Mouse (Mus musculus): ENCODE measurements at regions not wholly inside any gene's neighbourhood (a gene's known extent, or its start where the extent isn't known, plus 50 kb on each side); places are given as distances from the start of the nearest gene placed in this dataset.
A peak's percentile ranks its signal among the peaks of the same experiment; 100 is the strongest.

GRCm38 (mm10) chr12:80005227-80005919 is 107.4 kb downstream of the Zfp36l1 start:
- H3K4me1 ChIP-seq (ENCODE audit: control insufficient read depth, insufficient read depth, low read length): peaks cover 55% of the 10 kb centered on the region
- H3K27ac ChIP-seq (ENCODE audit: insufficient read depth, low read depth, low read length): no peak overlapping the region
- TF ChIP-seq POLR2A (IDR thresholded peaks at IDR 0.05; ENCODE audit: borderline replicate concordance, low read depth, low read length): no peak
- TF ChIP-seq CTCF (IDR thresholded peaks at IDR 0.05; ENCODE audit: low read depth, low read length): no peak
- H3K4me3 ChIP-seq (ENCODE audit: insufficient read depth, low read length): no peak overlapping the region

- no peak overlapping the region for H3K4me3 ChIP-seq (ENCODE audit: insufficient read depth, low read length)
- H3K27ac ChIP-seq (ENCODE audit: insufficient read depth, low read depth, low read length): no peak overlapping the region
- peaks cover 51% of the 10 kb centered on the region for H3K4me1 ChIP-seq (ENCODE audit: control insufficient read depth, insufficient read depth, low read length)
- TF ChIP-seq POLR2A (IDR thresholded peaks at IDR 0.05; ENCODE audit: borderline replicate concordance, low read depth, low read length) (no peak), CTCF (IDR thresholded peaks at IDR 0.05; ENCODE audit: low read depth, low read length) (no peak)
Observed at GRCm38 (mm10) chr12:80004575-80004974, 108.2 kb downstream of the Zfp36l1 start.

- H3K4me1 ChIP-seq (ENCODE audit: control insufficient read depth, insufficient read depth, low read length): peaks cover 58% of the 10 kb centered on the region
- no peak overlapping the region for H3K27ac ChIP-seq (ENCODE audit: insufficient read depth, low read depth, low read length)
- TF ChIP-seq POLR2A (IDR thresholded peaks at IDR 0.05; ENCODE audit: borderline replicate concordance, low read depth, low read length) (no peak), CTCF (IDR thresholded peaks at IDR 0.05; ENCODE audit: low read depth, low read length) (no peak)
- H3K4me3 ChIP-seq (ENCODE audit: insufficient read depth, low read length): no peak overlapping the region
Observed at GRCm38 (mm10) chr12:80003486-80003885, 109.3 kb downstream of the Zfp36l1 start.

GRCm38 (mm10) chr12:80002474-80003125 is 110.2 kb downstream of the Zfp36l1 start:
- TF ChIP-seq POLR2A (IDR thresholded peaks at IDR 0.05; ENCODE audit: borderline replicate concordance, low read depth, low read length) (no peak), CTCF (IDR thresholded peaks at IDR 0.05; ENCODE audit: low read depth, low read length) (no peak)
- peak overlapping the region; percentile 86 for H3K27ac ChIP-seq (ENCODE audit: insufficient read depth, low read depth, low read length)
- peaks cover 64% of the 10 kb centered on the region for H3K4me1 ChIP-seq (ENCODE audit: control insufficient read depth, insufficient read depth, low read length)
- no peak overlapping the region for H3K4me3 ChIP-seq (ENCODE audit: insufficient read depth, low read length)

GRCm38 (mm10) chr12:80001794-80002193 is 111.0 kb downstream of the Zfp36l1 start:
- TF ChIP-seq POLR2A (IDR thresholded peaks at IDR 0.05; ENCODE audit: borderline replicate concordance, low read depth, low read length) (no peak), CTCF (IDR thresholded peaks at IDR 0.05; ENCODE audit: low read depth, low read length) (no peak)
- H3K4me3 ChIP-seq (ENCODE audit: insufficient read depth, low read length): no peak overlapping the region
- H3K27ac ChIP-seq (ENCODE audit: insufficient read depth, low read depth, low read length): peak overlapping the region; percentile 86
- H3K4me1 ChIP-seq (ENCODE audit: control insufficient read depth, insufficient read depth, low read length): peaks cover 66% of the 10 kb centered on the region

GRCm38 (mm10) chr12:79999868-80000370 is 112.9 kb downstream of the Zfp36l1 start:
- H3K4me1 ChIP-seq (ENCODE audit: control insufficient read depth, insufficient read depth, low read length): peaks cover 56% of the 10 kb centered on the region
- no peak overlapping the region for H3K4me3 ChIP-seq (ENCODE audit: insufficient read depth, low read length)
- H3K27ac ChIP-seq (ENCODE audit: insufficient read depth, low read depth, low read length): no peak overlapping the region

GRCm38 (mm10) chr12:79998788-79999187 is 114.0 kb downstream of the Zfp36l1 start:
- no peak overlapping the region for H3K4me3 ChIP-seq (ENCODE audit: insufficient read depth, low read length)
- no peak for TF ChIP-seq CTCF (IDR thresholded peaks at IDR 0.05; ENCODE audit: low read depth, low read length)
- TF ChIP-seq POLR2A (IDR thresholded peaks at IDR 0.05; ENCODE audit: borderline replicate concordance, low read depth, low read length): no peak
- H3K4me1 ChIP-seq (ENCODE audit: control insufficient read depth, insufficient read depth, low read length): peaks cover 50% of the 10 kb centered on the region
- peak overlapping the region; percentile 60 for H3K27ac ChIP-seq (ENCODE audit: insufficient read depth, low read depth, low read length)

More at GRCm38 (mm10) chr12:79999868-80000370, 112.9 kb downstream of the Zfp36l1 start:
- TF ChIP-seq CTCF (IDR thresholded peaks at IDR 0.05; ENCODE audit: low read depth, low read length) (no peak), POLR2A (IDR thresholded peaks at IDR 0.05; ENCODE audit: borderline replicate concordance, low read depth, low read length) (no peak)

GRCm38 (mm10) chr12:79998339-79998738 is 114.5 kb downstream of the Zfp36l1 start:
- TF ChIP-seq POLR2A (IDR thresholded peaks at IDR 0.05; ENCODE audit: borderline replicate concordance, low read depth, low read length) (no peak), CTCF (IDR thresholded peaks at IDR 0.05; ENCODE audit: low read depth, low read length) (no peak)
- peak overlapping the region; percentile 49; the same call in 1 of the 2 replicates for H3K27ac ChIP-seq (ENCODE audit: insufficient read depth, low read depth, low read length)
- H3K4me1 ChIP-seq (ENCODE audit: control insufficient read depth, insufficient read depth, low read length): peaks cover 49% of the 10 kb centered on the region
- no peak overlapping the region for H3K4me3 ChIP-seq (ENCODE audit: insufficient read depth, low read length)

GRCm38 (mm10) chr12:79997201-79997600 is 115.6 kb downstream of the Zfp36l1 start:
- TF ChIP-seq POLR2A (IDR thresholded peaks at IDR 0.05; ENCODE audit: borderline replicate concordance, low read depth, low read length): no peak
- TF ChIP-seq CTCF (IDR thresholded peaks at IDR 0.05; ENCODE audit: low read depth, low read length): no peak
- Histone ChIP-seq H3K27ac (ENCODE audit: insufficient read depth, low read depth, low read length) (no peak overlapping the region), H3K4me1 (ENCODE audit: control insufficient read depth, insufficient read depth, low read length) (peaks cover 40% of the 10 kb centered on the region)

GRCm38 (mm10) chr12:79995521-79996094 is 117.2 kb downstream of the Zfp36l1 start:
- TF ChIP-seq CTCF (IDR thresholded peaks at IDR 0.05; ENCODE audit: low read depth, low read length): no peak
- no peak for TF ChIP-seq POLR2A (IDR thresholded peaks at IDR 0.05; ENCODE audit: borderline replicate concordance, low read depth, low read length)
- H3K27ac ChIP-seq (ENCODE audit: insufficient read depth, low read depth, low read length): no peak overlapping the region
- peaks cover 28% of the 10 kb centered on the region for H3K4me1 ChIP-seq (ENCODE audit: control insufficient read depth, insufficient read depth, low read length)
- no peak overlapping the region for H3K4me3 ChIP-seq (ENCODE audit: insufficient read depth, low read length)

More at GRCm38 (mm10) chr12:79997201-79997600, 115.6 kb downstream of the Zfp36l1 start:
- no peak overlapping the region for H3K4me3 ChIP-seq (ENCODE audit: insufficient read depth, low read length)
